Mouse (Mus musculus) hindbrain, embryonic 11.5 days (tissue): ENCODE measurements at regions not wholly inside any gene's neighbourhood (a gene's known extent, or its start where the extent isn't known, plus 50 kb on each side); places are given as distances from the start of the nearest gene placed in this dataset.

ENCODE experiments used
- ATAC-seq: fragments of 200-750 bp; cut with Nextera tagmentation; 2 replicates; pipeline ENCODE4 v1.8.0; 2017; ENCODE audit warnings: mild to moderate bottlenecking, moderate TSS enrichment, moderate library complexity; ENCODE audit not compliant: low FRiP score
- DNase-seq: peaks from one replicate; pipeline ENCODE4 v3.0.0-alpha.2; 2015; ENCODE audit warnings: low spot score
- H3K27ac ChIP-seq: fragments of 300-500 bp; sonication (generic); 2 replicates; pipeline ENCODE4 v1.5.1; 2014; ENCODE audit warnings: mild to moderate bottlenecking, low read depth, low read length
- H3K27me3 ChIP-seq: fragments of 300-500 bp; sonication (generic); 2 replicates; pipeline ENCODE4 v1.6.1; 2014; ENCODE audit warnings: mild to moderate bottlenecking, low read length, moderate library complexity, mixed read lengths; ENCODE audit not compliant: control insufficient read depth, insufficient read depth
- H3K36me3 ChIP-seq: fragments of 300-500 bp; sonication (generic); 2 replicates; pipeline ENCODE4 v1.6.1; 2014; ENCODE audit warnings: mild to moderate bottlenecking, low read length, moderate library complexity, mixed read lengths; ENCODE audit not compliant: control insufficient read depth, insufficient read depth
- H3K4me1 ChIP-seq: fragments of 300-500 bp; sonication (generic); replicated peaks from 2 replicates; pipeline ENCODE4 v1.6.1; 2014; ENCODE audit warnings: low read length, mixed read lengths; ENCODE audit not compliant: control insufficient read depth, insufficient read depth
- H3K4me2 ChIP-seq: fragments of 300-500 bp; sonication (generic); replicated peaks from 2 replicates; pipeline ENCODE4 v1.6.1; 2014; ENCODE audit warnings: mild to moderate bottlenecking, low read depth, low read length
- H3K4me3 ChIP-seq: fragments of 300-500 bp; sonication (generic); 2 replicates; pipeline ENCODE4 v1.5.1; 2014; ENCODE audit warnings: low read depth, low read length
- H3K9ac ChIP-seq: fragments of 300-500 bp; sonication (generic); 2 replicates; pipeline ENCODE4 v1.6.1; 2014; ENCODE audit warnings: low read depth, low read length
- H3K9me3 ChIP-seq: fragments of 300-500 bp; sonication (generic); 2 replicates; pipeline ENCODE4 v1.6.1; 2016; ENCODE audit warnings: low read length; ENCODE audit not compliant: control insufficient read depth
- WGBS: fragments of 180-500 bp; shearing (Covaris S2); extraction: QIAGEN DNeasy Blood & Tissue Kit; methylation state at CpG from one replicate; pipeline ENCODE4 v1.1.7; 2014; 5-methylcytosine and 5-hydroxymethylcytosine counted together

DNA sequence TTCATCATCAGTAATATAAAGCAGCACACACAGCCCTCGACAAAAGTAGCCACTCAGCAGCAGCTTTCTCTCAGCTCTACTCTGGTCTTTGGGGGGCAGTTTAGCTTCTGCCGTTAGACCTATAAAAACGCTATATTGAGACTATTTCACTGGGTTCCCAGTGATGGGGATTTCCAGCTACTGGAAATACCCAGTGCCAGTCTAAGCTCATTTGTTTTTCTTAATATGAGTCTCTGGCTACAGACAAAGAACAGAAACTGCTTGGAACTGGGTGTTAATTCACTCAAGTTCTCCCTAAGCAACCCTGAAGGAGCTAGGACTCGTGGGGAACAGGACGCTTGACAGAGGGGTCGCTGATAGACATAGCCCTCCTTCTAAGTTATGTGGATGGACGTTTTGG, 100.3 kb upstream of the Cdc42ep3 start:
- no peak overlapping the region for H3K27ac ChIP-seq
- WGBS = 76% methylated on average over 7 of the region's 7 CpGs
- DNase-seq = no peak

GRCm38 (mm10) chr17:79457636-79458035, 102.7 kb upstream of the Cdc42ep3 start:
- H3K4me2 ChIP-seq = no peak overlapping the region
- H3K4me1 ChIP-seq = peaks cover 2% of the 10 kb centered on the region; the same call in 1 of the 2 replicates
- no peak overlapping the region for H3K9ac ChIP-seq
- H3K27ac ChIP-seq = no peak overlapping the region
- no peaks in the 10 kb centered on the region for H3K36me3 ChIP-seq
- DNase-seq (no peak), ATAC-seq (no peak)
- no peaks in the 10 kb centered on the region for H3K27me3 ChIP-seq
- no peaks in the 10 kb centered on the region for H3K9me3 ChIP-seq
- H3K4me3 ChIP-seq = no peak overlapping the region
- WGBS = 40% methylated on average over 5 of the region's 5 CpGs

More for the DNA sequence above, 100.3 kb upstream of the Cdc42ep3 start:
- H3K4me3 ChIP-seq = no peak overlapping the region
- no peak overlapping the region for H3K4me2 ChIP-seq
- H3K9ac ChIP-seq = no peak overlapping the region
- ATAC-seq = no peak
- H3K4me1 ChIP-seq = peaks cover 2% of the 10 kb centered on the region; the same call in 1 of the 2 replicates
- no peaks in the 10 kb centered on the region for H3K27me3 ChIP-seq
- no peaks in the 10 kb centered on the region for H3K9me3 ChIP-seq
- no peaks in the 10 kb centered on the region for H3K36me3 ChIP-seq

GRCm38 (mm10) chr17:79461681-79462091, 106.8 kb upstream of the Cdc42ep3 start:
- H3K9me3 ChIP-seq = no peaks in the 10 kb centered on the region
- no peak overlapping the region for H3K9ac ChIP-seq
- no peaks in the 10 kb centered on the region for H3K36me3 ChIP-seq
- ATAC-seq = no peak
- H3K4me2 ChIP-seq = no peak overlapping the region
- H3K27me3 ChIP-seq = no peaks in the 10 kb centered on the region
- no peak for DNase-seq
- H3K4me1 ChIP-seq = no peaks in the 10 kb centered on the region
- no peak overlapping the region for H3K27ac ChIP-seq
- whole genome bisulfite sequencing = 74% methylated on average over 3 of the region's 3 CpGs
- no peak overlapping the region for H3K4me3 ChIP-seq

DNA sequence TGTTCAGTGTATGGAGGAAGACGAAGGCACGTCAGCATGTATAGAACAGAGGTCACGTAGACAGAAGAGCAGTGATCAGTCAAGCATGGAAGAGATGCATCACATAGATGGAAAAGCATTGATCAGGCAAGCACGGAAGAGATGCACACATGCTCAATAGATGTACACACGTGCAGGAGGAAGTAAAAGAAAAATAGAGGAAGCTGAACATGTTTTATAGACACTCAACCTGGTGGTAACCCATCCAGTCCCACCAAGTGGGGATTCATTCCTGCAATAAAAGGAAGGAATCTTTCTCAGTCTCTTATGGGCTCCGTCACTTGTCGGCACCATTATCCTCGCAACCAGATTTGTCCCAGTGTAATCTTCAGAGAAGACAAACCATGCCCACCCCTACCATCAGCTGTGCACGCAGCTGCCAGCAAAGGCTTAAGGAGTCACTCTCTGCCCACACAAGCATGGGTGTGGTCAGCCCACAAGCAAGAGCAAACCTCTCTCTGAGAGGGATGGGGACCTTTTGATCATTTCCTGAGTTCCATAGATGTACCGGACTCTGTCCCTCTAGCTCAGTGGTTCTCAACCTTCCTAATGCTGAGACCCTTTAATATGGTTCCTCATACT, 108.3 kb upstream of the Cdc42ep3 start:
- Histone ChIP-seq H3K4me3 (no peak overlapping the region), H3K27me3 (no peaks in the 10 kb centered on the region), H3K4me2 (no peak overlapping the region), H3K4me1 (no peaks in the 10 kb centered on the region), H3K9me3 (no peaks in the 10 kb centered on the region), H3K36me3 (no peaks in the 10 kb centered on the region), H3K9ac (no peak overlapping the region), H3K27ac (no peak overlapping the region)
- 88% methylated on average over 10 of the region's 10 CpGs for WGBS
- ATAC-seq (no peak), DNase-seq (no peak)

GRCm38 (mm10) chr17:79465666-79466065, 110.8 kb upstream of the Cdc42ep3 start:
- Histone ChIP-seq H3K36me3 (no peaks in the 10 kb centered on the region), H3K27ac (no peak overlapping the region), H3K27me3 (no peaks in the 10 kb centered on the region), H3K4me1 (no peaks in the 10 kb centered on the region), H3K9ac (no peak overlapping the region), H3K9me3 (no peaks in the 10 kb centered on the region), H3K4me2 (no peak overlapping the region), H3K4me3 (no peak overlapping the region)
- 91% methylated on average over 9 of the region's 9 CpGs for WGBS
- no peak for DNase-seq
- no peak for ATAC-seq

DNA sequence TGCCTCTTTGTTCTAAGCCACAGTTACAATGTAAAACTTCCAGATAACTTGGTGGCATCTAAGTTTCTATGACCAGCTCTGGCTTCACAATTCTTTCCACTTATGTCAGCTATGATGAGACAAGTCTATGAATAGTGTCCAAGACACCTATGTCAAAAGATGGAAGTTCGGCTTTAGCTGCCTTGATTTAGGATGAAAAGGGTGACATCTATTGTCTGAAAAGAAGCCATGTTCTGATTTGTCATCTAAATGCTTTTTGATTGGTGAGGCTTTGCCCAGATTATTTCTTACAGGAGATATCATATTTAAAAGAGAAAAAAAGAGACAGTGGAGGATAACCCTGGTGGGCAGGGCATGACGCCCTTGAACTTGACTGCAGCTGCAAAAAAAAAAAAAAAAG, 116.7 kb upstream of the Cdc42ep3 start:
- Histone ChIP-seq H3K9me3 (no peaks in the 10 kb centered on the region), H3K4me1 (no peaks in the 10 kb centered on the region), H3K27me3 (no peaks in the 10 kb centered on the region), H3K4me3 (no peak overlapping the region), H3K27ac (no peak overlapping the region), H3K4me2 (no peak overlapping the region), H3K9ac (no peak overlapping the region), H3K36me3 (no peaks in the 10 kb centered on the region)
- WGBS = 77% methylated on average over 2 of the region's 2 CpGs
- no peak for ATAC-seq
- DNase-seq = no peak

DNA sequence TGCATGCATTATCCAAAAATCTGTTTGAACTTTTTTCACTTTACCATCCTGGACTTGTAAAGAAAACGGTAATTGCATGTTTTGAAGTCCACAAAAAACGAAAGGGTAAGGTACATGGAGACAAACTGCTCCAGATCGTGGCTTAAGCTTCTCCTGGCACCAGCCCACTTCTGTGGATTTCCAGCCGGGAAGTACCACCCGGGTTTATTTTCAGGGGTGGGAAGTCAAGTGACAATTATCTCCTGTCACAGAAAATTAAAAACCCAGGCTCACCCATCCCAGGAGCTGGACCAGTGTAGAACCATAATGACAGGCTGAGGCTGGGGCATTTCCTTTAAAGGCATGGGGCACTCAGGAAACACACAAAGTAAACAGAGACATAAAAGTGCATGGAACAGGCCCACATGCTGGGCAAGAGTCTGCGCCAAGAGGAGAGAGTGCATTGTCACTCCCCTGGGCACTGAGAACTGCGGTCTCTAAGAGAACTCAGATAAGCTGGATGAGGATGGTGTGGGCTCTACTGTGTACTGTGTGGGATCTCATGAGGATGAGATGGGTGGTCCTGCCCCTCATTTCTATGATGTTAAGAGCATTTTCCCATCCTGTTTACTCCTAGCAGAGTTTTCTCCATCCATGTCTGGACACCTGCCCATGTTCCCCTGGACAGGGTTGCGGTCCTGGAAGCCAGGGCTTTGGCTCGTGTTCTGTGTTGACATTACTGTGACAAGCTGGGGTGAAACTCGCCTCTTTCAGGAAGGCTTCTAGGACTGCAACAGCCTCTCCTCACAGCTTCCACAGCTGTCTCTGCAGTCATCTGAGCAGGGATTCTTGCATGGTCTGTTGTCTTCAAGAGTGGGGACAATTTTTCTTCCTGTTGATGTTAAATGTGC, 117.5 kb upstream of the Cdc42ep3 start:
- Histone ChIP-seq H3K27me3 (no peaks in the 10 kb centered on the region), H3K9ac (no peak overlapping the region), H3K4me1 (no peaks in the 10 kb centered on the region), H3K4me3 (no peak overlapping the region), H3K9me3 (no peaks in the 10 kb centered on the region), H3K36me3 (no peaks in the 10 kb centered on the region), H3K4me2 (no peak overlapping the region), H3K27ac (no peak overlapping the region)
- DNase-seq = no peak
- WGBS = 63% methylated on average over 10 of the region's 10 CpGs
- no peak for ATAC-seq

GRCm38 (mm10) chr17:79476671-79477070, 121.8 kb upstream of the Cdc42ep3 start:
- H3K4me3 ChIP-seq = no peak overlapping the region
- no peaks in the 10 kb centered on the region for H3K36me3 ChIP-seq
- ATAC-seq = no peak
- H3K27ac ChIP-seq = no peak overlapping the region
- H3K4me1 ChIP-seq = no peaks in the 10 kb centered on the region
- no peaks in the 10 kb centered on the region for H3K9me3 ChIP-seq
- no peak overlapping the region for H3K4me2 ChIP-seq
- no peak for DNase-seq
- no peaks in the 10 kb centered on the region for H3K27me3 ChIP-seq
- H3K9ac ChIP-seq = no peak overlapping the region
- 82% methylated on average over 8 of the region's 8 CpGs for WGBS
